Mouse (Mus musculus): Measurements from ENCODE around the gene Gpr142. TPM values are rescaled to one million over a fixed set of nuclear protein-coding genes. Genes with fewer than 3 reads are reported as not detected.

The Gpr142 gene
- polyA plus RNA-seq, 1 experiment from 2014 or later = not detected

Other genes with a start within 250 kb of the Gpr142 start
- 893 and 953 TPM in 2 replicates for gene Rpl38, start 130.4 kb upstream of the Gpr142 start, polyA plus RNA-seq (2016; fragmentation: Nextera tagmentation; extraction: Ambion mirVana)
- gene Ttyh2, start 123.5 kb upstream of the Gpr142 start, polyA plus RNA-seq (2016; fragmentation: Nextera tagmentation; extraction: Ambion mirVana) = 21.6 and 24.5 TPM in 2 replicates
- gene Dnaic2, start 71.5 kb upstream of the Gpr142 start, polyA plus RNA-seq (2016; fragmentation: Nextera tagmentation; extraction: Ambion mirVana) = 2.0 and 2.2 TPM in 2 replicates
- gene Kif19a, start 33.5 kb upstream of the Gpr142 start, polyA plus RNA-seq (2016; fragmentation: Nextera tagmentation; extraction: Ambion mirVana) = 2.1 and 2.4 TPM in 2 replicates
- 7.6 and 8.7 TPM in 2 replicates for gene Btbd17, start 3.0 kb upstream of the Gpr142 start, polyA plus RNA-seq (2016; fragmentation: Nextera tagmentation; extraction: Ambion mirVana)
- gene Gprc5c, start 52.2 kb downstream of the Gpr142 start, polyA plus RNA-seq (2016; fragmentation: Nextera tagmentation; extraction: Ambion mirVana) = 55.7 and 56.3 TPM in 2 replicates
- gene Cd300a, start 91.1 kb downstream of the Gpr142 start, polyA plus RNA-seq (2016; fragmentation: Nextera tagmentation; extraction: Ambion mirVana) = 0.87 and 1.5 TPM in 2 replicates
- gene Cd300lb, start 135.5 kb downstream of the Gpr142 start, polyA plus RNA-seq (2016; fragmentation: Nextera tagmentation; extraction: Ambion mirVana) = 0.36 TPM in 1 of 2 replicates, not detected in the other
- gene Cd300c, start 170.2 kb downstream of the Gpr142 start, polyA plus RNA-seq (2016; fragmentation: Nextera tagmentation; extraction: Ambion mirVana) = not detected in 2 replicates
- not detected in 2 replicates for gene Cd300ld, start 191.0 kb downstream of the Gpr142 start, polyA plus RNA-seq (2016; fragmentation: Nextera tagmentation; extraction: Ambion mirVana)
- gene Cd300c2, start 203.0 kb downstream of the Gpr142 start, polyA plus RNA-seq (2016; fragmentation: Nextera tagmentation; extraction: Ambion mirVana) = 0.95 and 0.97 TPM in 2 replicates
- gene Cd300ld2, start 217.3 kb downstream of the Gpr142 start, polyA plus RNA-seq (2016; fragmentation: Nextera tagmentation; extraction: Ambion mirVana) = not detected in 2 replicates
- gene Cd300ld4, start 228.1 kb downstream of the Gpr142 start, polyA plus RNA-seq (2016; fragmentation: Nextera tagmentation; extraction: Ambion mirVana) = not detected in 2 replicates
- not detected in 2 replicates for gene Cd300ld5, start 238.8 kb downstream of the Gpr142 start, polyA plus RNA-seq (2016; fragmentation: Nextera tagmentation; extraction: Ambion mirVana)
- gene Cd300ld3, start 249.5 kb downstream of the Gpr142 start, polyA plus RNA-seq (2016; fragmentation: Nextera tagmentation; extraction: Ambion mirVana) = not detected in 2 replicates